Mouse (Mus musculus): ENCODE data around the gene Ppil6. TPM values are rescaled to one million over a fixed set of nuclear protein-coding genes. Genes with fewer than 3 reads are reported as not detected.

Gene Ppil6
- polyA plus RNA-seq (2012; rRNA removed): 0.08 TPM in 1 of 2 replicates, not detected in the other

DNA sequence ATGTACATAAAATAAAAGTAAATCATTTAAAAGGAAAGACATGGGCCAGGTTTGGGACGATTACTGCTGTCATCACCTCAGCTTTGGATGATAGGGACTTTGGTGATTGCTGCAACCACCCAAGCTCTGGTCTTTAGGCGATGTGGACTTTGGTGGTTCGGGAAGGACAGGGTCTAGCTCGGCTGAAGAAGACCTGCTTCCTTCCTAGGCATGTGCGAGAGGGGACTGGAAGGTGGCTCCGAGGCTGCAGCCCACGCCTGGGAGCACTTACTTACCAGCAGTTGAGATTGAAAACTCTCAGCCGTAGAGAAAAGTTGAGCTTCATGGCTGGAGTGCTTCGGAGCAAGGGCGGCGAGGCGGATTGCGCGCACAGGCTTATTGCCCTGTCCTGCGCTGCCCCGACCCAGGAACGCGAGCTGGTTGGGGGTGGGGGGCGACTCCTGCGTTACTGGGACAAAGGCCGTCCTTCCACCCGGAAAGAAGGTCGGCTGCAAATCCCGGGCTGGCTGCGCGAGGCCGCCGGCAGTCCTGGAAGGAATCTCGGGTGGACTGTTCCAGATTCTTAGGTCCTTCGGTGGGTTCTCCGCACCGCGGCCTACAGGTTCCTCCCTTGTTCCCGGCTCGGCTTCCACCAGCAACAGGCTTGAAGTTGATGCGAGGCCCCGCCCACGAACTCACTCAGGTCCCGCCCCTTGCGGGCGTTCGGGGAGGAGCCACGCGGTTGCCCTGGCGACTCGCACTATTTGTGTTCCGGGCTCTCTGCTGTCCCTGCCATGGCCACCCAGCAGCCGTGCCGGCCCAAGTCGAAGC lies at the start of gene Ppil6, which contains the start of gene Smpd2:
Gene Ppil6, plus strand, starts transcription at position 732 of the 810 bp plus-strand sequence.
Gene Smpd2, minus strand, starts transcription at position 662 of the 810 bp plus-strand sequence.
- peak within 1 kb of the TSS; percentile 84 for H3K4me3 ChIP-seq (ENCODE audit: extremely low read depth, insufficient read depth, insufficient read length)
- DNase-seq (ENCODE audit: low read depth in 1 of 2, low spot score in 2 of 2): peak; percentile 73 to 93
- no peaks in the 10 kb centered on the region for H3K27me3 ChIP-seq (ENCODE audit: control insufficient read depth, insufficient read depth, low read length)
- under 1% methylated on average over 49 of the region's 50 CpGs for WGBS
- H3K27ac ChIP-seq (ENCODE audit: insufficient read depth, low read length): peak within 1 kb of the TSS; percentile 44; the same call in 1 of the 2 replicates
- H3K4me1 ChIP-seq (ENCODE audit: control insufficient read depth, insufficient read depth, insufficient read length): no peaks in the 10 kb centered on the region; the same call in none of the 2 replicates
- peaks cover 26% of the 10 kb centered on the region for H3K36me3 ChIP-seq (ENCODE audit: control insufficient read depth, insufficient read depth, low read length)
- TF ChIP-seq CTCF (IDR thresholded peaks at IDR 0.05; ENCODE audit: extremely low read depth, insufficient read depth, insufficient read length, insufficient replicate concordance) (no peak), POLR2A (IDR thresholded peaks at IDR 0.05; ENCODE audit: low read depth, low read length) (peak; percentile 11; the same call in 1 of the 2 replicates)

DNA sequence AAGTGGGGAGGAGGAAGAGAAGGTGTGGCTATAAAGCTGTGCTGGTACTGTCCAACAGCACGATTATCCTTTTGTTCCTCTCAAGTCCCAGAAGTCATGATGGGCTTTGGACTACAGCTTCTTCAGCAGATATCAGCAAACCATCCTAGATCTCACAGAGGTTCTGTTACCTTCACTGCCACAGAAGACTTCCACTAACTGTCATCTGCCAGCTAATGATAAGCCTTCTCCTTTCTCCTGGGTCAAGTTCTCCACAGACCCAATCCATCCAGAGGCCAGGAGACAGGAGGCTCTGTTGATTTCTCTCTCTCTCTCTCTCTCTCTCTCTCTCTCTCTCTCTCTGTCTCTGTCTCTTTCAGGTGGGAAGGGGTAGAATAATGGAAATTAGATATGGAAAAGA lies 42.0 kb upstream of the Ppil6 start:
- Histone ChIP-seq H3K27me3 (ENCODE audit: control insufficient read depth, insufficient read depth, low read length) (no peaks in the 10 kb centered on the region), H3K4me3 (ENCODE audit: extremely low read depth, insufficient read depth, insufficient read length) (no peak overlapping the region), H3K27ac (ENCODE audit: insufficient read depth, low read length) (no peak overlapping the region), H3K36me3 (ENCODE audit: control insufficient read depth, insufficient read depth, low read length) (peaks cover 2% of the 10 kb centered on the region; the same call in 1 of the 2 replicates), H3K4me1 (ENCODE audit: control insufficient read depth, insufficient read depth, insufficient read length) (peaks cover 2% of the 10 kb centered on the region; the same call in 1 of the 2 replicates)
- TF ChIP-seq POLR2A (IDR thresholded peaks at IDR 0.05; ENCODE audit: low read depth, low read length): no peak
- no peak for TF ChIP-seq CTCF (IDR thresholded peaks at IDR 0.05; ENCODE audit: extremely low read depth, insufficient read depth, insufficient read length, insufficient replicate concordance)
- WGBS: 80% methylated on average over 1 of the region's 1 CpGs
- DNase-seq (ENCODE audit: low read depth in 1 of 2, low spot score in 2 of 2): no peak

DNA sequence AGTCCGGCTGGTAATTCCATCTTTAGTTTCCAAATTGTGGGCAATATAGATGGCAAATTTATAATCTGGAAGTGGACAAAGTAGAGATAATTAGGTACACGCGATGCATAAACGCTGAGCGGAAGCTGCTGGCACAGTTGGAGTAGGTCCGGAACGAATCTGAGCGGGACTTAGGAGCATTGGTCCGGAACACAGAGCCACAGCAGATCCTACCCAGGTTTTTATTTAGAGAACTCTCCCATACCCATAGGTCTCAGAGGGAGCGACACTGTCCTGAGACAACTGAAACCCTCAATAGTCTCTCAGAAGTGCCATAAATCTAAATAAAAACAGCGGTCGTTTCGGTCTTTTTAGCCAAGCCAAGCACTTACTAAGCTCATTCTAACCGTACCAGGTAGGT lies 40.6 kb upstream of the Ppil6 start:
- TF ChIP-seq POLR2A (IDR thresholded peaks at IDR 0.05; ENCODE audit: low read depth, low read length) (no peak), CTCF (IDR thresholded peaks at IDR 0.05; ENCODE audit: extremely low read depth, insufficient read depth, insufficient read length, insufficient replicate concordance) (no peak)
- Histone ChIP-seq H3K27ac (ENCODE audit: insufficient read depth, low read length) (peak overlapping the region; percentile 87), H3K36me3 (ENCODE audit: control insufficient read depth, insufficient read depth, low read length) (peaks cover 2% of the 10 kb centered on the region; the same call in 1 of the 2 replicates), H3K4me3 (ENCODE audit: extremely low read depth, insufficient read depth, insufficient read length) (peak overlapping the region; percentile 65), H3K27me3 (ENCODE audit: control insufficient read depth, insufficient read depth, low read length) (no peaks in the 10 kb centered on the region), H3K4me1 (ENCODE audit: control insufficient read depth, insufficient read depth, insufficient read length) (peaks cover 2% of the 10 kb centered on the region; the same call in 1 of the 2 replicates)
- 12% methylated on average over 14 of the region's 14 CpGs for WGBS
- no peak for DNase-seq (ENCODE audit: low read depth in 1 of 2, low spot score in 2 of 2)

DNA sequence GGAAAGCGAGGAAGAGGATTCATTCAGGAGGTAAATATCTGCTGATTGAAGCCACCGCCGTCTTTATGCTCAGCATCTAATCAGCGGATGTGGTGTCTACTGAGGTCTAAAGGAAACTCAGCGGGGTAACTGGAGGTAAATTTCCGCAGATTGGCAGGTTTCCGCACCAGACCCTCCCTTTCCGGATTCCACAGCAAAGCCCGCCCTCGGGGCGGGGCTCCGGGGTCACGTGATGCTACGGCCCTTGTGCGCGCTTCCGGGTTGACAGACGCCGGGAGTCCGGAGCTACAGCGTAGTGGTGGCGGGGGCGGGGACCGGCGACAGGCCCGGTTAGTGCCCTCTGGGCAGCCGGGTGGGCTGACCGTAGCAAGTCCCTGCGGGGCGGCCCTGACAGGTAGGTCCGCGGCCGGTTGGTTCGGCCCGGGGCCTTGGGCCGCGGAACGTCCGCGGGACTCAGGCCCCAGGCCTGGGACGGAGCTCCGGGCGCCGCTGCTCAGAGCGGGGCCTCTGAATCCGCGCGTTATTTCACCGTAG lies 40.0 kb upstream of the Ppil6 start, which contains the start of gene Zbtb24:
Gene Zbtb24, plus strand, starts transcription at position 247 of the 534 bp plus-strand sequence.
- Histone ChIP-seq H3K27me3 (ENCODE audit: control insufficient read depth, insufficient read depth, low read length) (no peaks in the 10 kb centered on the region), H3K36me3 (ENCODE audit: control insufficient read depth, insufficient read depth, low read length) (peaks cover 5% of the 10 kb centered on the region), H3K4me3 (ENCODE audit: extremely low read depth, insufficient read depth, insufficient read length) (peak within 1 kb of the TSS; percentile 92), H3K27ac (ENCODE audit: insufficient read depth, low read length) (peak within 1 kb of the TSS; percentile 87), H3K4me1 (ENCODE audit: control insufficient read depth, insufficient read depth, insufficient read length) (peaks cover 2% of the 10 kb centered on the region; the same call in 1 of the 2 replicates)
- peak; percentile 23; the same call in 1 of the 2 replicates for TF ChIP-seq POLR2A (IDR thresholded peaks at IDR 0.05; ENCODE audit: low read depth, low read length)
- no peak for TF ChIP-seq CTCF (IDR thresholded peaks at IDR 0.05; ENCODE audit: extremely low read depth, insufficient read depth, insufficient read length, insufficient replicate concordance)
- DNase-seq (ENCODE audit: low read depth in 1 of 2, low spot score in 2 of 2): peak; percentile 95 to 97
- WGBS: under 1% methylated on average over 49 of the region's 49 CpGs

DNA sequence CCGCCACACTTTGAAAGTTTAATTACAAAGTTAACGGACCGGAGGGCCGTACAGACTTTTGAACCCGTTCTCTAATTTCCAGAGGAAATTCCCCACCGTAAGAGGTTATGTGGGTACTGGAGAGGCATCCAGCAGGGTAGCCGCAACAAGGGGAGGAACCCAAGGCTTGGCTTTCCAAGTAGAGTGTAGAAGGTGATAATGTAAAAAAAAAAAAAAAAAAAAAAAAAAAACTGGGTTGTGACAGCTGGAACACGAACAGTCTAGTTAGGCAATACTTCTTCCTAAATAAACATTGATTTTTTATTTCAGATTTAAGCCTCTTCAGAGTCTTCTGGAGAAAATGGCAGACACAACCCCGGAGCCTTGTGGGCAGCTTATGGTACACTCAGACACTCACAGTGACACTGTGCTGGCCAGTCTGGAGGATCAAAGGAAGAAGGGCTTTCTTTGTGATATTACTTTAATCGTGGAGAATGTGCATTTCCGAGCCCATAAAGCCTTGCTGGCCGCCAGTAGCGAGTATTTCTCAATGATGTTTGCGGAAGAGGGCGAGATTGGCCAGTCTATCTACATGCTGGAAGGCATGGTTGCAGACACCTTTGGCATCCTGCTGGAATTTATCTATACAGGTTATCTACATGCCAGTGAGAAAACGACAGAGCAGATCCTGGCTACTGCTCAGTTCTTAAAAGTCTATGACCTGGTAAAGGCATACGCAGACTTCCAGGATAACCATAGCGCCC lies 39.3 kb upstream of the Ppil6 start:
- TF ChIP-seq POLR2A (IDR thresholded peaks at IDR 0.05; ENCODE audit: low read depth, low read length): no peak
- no peak for TF ChIP-seq CTCF (IDR thresholded peaks at IDR 0.05; ENCODE audit: extremely low read depth, insufficient read depth, insufficient read length, insufficient replicate concordance)
- Histone ChIP-seq H3K4me3 (ENCODE audit: extremely low read depth, insufficient read depth, insufficient read length) (peak overlapping the region; percentile 92), H3K27ac (ENCODE audit: insufficient read depth, low read length) (peak overlapping the region; percentile 79), H3K36me3 (ENCODE audit: control insufficient read depth, insufficient read depth, low read length) (peaks cover 7% of the 10 kb centered on the region), H3K4me1 (ENCODE audit: control insufficient read depth, insufficient read depth, insufficient read length) (peaks cover 2% of the 10 kb centered on the region; the same call in 1 of the 2 replicates), H3K27me3 (ENCODE audit: control insufficient read depth, insufficient read depth, low read length) (no peaks in the 10 kb centered on the region)
- 51% methylated on average over 18 of the region's 18 CpGs for WGBS
- DNase-seq (ENCODE audit: low read depth in 1 of 2, low spot score in 2 of 2): no peak

DNA sequence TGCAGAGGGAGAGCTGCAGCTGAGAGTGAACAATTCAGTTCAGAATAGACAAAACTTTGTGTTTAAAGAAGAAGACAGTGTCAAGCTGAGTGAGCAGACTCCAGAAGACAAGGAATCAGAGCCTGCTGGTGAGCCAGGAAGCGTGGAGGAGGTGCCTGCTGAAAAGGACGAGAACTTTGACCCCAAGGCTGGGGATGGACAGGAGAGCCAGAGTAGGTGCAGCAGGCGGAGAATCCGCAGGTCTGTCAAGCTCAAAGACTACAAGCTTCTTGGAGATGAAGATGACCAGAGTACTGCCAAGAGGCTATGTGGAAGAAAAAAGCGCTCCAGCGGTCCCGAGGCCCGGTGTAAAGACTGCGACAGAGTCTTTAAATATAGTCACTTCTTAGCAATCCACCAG lies 38.6 kb upstream of the Ppil6 start:
- TF ChIP-seq POLR2A (IDR thresholded peaks at IDR 0.05; ENCODE audit: low read depth, low read length): no peak
- TF ChIP-seq CTCF (IDR thresholded peaks at IDR 0.05; ENCODE audit: extremely low read depth, insufficient read depth, insufficient read length, insufficient replicate concordance): no peak
- no peak for DNase-seq (ENCODE audit: low read depth in 1 of 2, low spot score in 2 of 2)
- peaks cover 11% of the 10 kb centered on the region for H3K36me3 ChIP-seq (ENCODE audit: control insufficient read depth, insufficient read depth, low read length)
- H3K27me3 ChIP-seq (ENCODE audit: control insufficient read depth, insufficient read depth, low read length): no peaks in the 10 kb centered on the region
- H3K4me3 ChIP-seq (ENCODE audit: extremely low read depth, insufficient read depth, insufficient read length): no peak overlapping the region
- H3K4me1 ChIP-seq (ENCODE audit: control insufficient read depth, insufficient read depth, insufficient read length): peaks cover 2% of the 10 kb centered on the region; the same call in 1 of the 2 replicates
- no peak overlapping the region for H3K27ac ChIP-seq (ENCODE audit: insufficient read depth, low read length)
- 98% methylated on average over 9 of the region's 9 CpGs for WGBS
